Mouse (Mus musculus) stomach, embryonic 14.5 days (tissue): Measurements from ENCODE around the gene Lsm12. TPM values are rescaled to one million over a fixed set of nuclear protein-coding genes. Genes with fewer than 3 reads are reported as not detected.
A peak's percentile ranks its signal among the peaks of the same experiment; 100 is the strongest.
"Not testable (repeated sequence)": the region's sequence is repeated elsewhere in the genome, so short reads cannot be mapped to it uniquely, and the experiment has no call there.

Source experiments
- ATAC-seq: fragments of 200-750 bp; cut with Nextera tagmentation; 2 replicates; pipeline ENCODE4 v1.8.0; 2017; ENCODE audit warnings: low read depth, moderate TSS enrichment; ENCODE audit not compliant: insufficient number of reproducible peaks, insufficient read depth, low FRiP score
- H3K27ac ChIP-seq: fragments of 300-500 bp; sonication (generic); 2 replicates; pipeline ENCODE4 v1.5.1; 2014; ENCODE audit warnings: mild to moderate bottlenecking, low read length, moderate library complexity, mixed read lengths
- H3K27me3 ChIP-seq: fragments of 300-500 bp; sonication (generic); 2 replicates; pipeline ENCODE4 v1.6.1; 2014; ENCODE audit warnings: low read length, control low read depth, mixed read lengths; ENCODE audit not compliant: control insufficient read depth, insufficient read depth
- H3K36me3 ChIP-seq: fragments of 300-500 bp; sonication (generic); 2 replicates; pipeline ENCODE4 v1.6.1; 2014; ENCODE audit warnings: mild to moderate bottlenecking, control low read depth, low read length, moderate library complexity, mixed read lengths; ENCODE audit not compliant: control insufficient read depth, insufficient read depth
- H3K4me1 ChIP-seq: fragments of 300-500 bp; sonication (generic); 2 replicates; pipeline ENCODE4 v1.6.1; 2014; ENCODE audit warnings: low read length, control low read depth, mixed read lengths; ENCODE audit not compliant: control insufficient read depth, insufficient read depth
- H3K4me2 ChIP-seq: fragments of 300-500 bp; sonication (generic); replicated peaks from 2 replicates; pipeline ENCODE4 v1.6.1; 2014; ENCODE audit warnings: low read depth, low read length, control low read depth
- H3K4me3 ChIP-seq: fragments of 300-500 bp; sonication (generic); 2 replicates; pipeline ENCODE4 v1.5.1; 2014; ENCODE audit warnings: low read depth, low read length, control low read depth
- H3K9ac ChIP-seq: fragments of 300-500 bp; sonication (generic); replicated peaks from 2 replicates; pipeline ENCODE4 v1.6.1; 2014; ENCODE audit warnings: low read depth, mild to moderate bottlenecking, control low read depth, low read length, moderate library complexity, mixed read lengths
- H3K9me3 ChIP-seq: fragments of 300-500 bp; sonication (generic); 2 replicates; pipeline ENCODE4 v1.6.1; 2016; ENCODE audit warnings: low read depth, low read length, control low read depth; ENCODE audit not compliant: control insufficient read depth
- WGBS: fragments of 180-500 bp; shearing (Covaris S2); extraction: QIAGEN DNeasy Blood & Tissue Kit; methylation state at CpG from one replicate; pipeline ENCODE4 v1.1.7; 2014; 5-methylcytosine and 5-hydroxymethylcytosine counted together
- polyA plus RNA-seq: library from polyadenylated mRNA; unstranded; fragments of >200 nt; fragmentation: Nextera tagmentation; extraction: Ambion mirVana; gene quantifications from 2 replicates; pipeline ENCODE4 v1.2.1, GENCODE M21; 2014

Gene Lsm12
- polyA plus RNA-seq, 1 experiment from 2014 or later: 88.2 TPM

DNA sequence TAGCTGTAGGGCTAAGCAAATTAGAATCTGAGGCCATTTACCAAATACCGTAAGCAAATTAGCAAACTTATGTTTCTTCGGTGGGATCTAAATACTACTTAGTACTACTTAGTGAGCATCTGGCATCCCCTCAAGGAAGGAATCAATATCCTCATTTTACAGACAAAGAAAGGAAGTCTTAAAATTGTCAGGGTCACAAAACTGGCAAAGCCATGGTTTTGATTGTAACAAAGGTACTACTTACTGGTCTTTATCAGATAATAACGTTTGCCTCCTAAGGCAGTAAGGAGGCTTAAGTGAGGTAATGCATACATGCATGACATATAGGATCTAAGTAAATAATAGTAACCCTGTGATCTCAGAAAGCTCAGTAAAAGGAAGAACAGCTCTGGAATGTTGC, 581 bp upstream of the Lsm12 start:
- Histone ChIP-seq H3K4me2 (peak overlapping the region; percentile 39), H3K27ac (peak overlapping the region; percentile 95; the same call in 1 of the 2 replicates), H3K27me3 (no peaks in the 10 kb centered on the region), H3K9me3 (no peaks in the 10 kb centered on the region), H3K4me1 (peaks cover 14% of the 10 kb centered on the region; the same call in 1 of the 2 replicates), H3K4me3 (peak overlapping the region; percentile 93), H3K36me3 (peaks cover 17% of the 10 kb centered on the region; the same call in 1 of the 2 replicates), H3K9ac (peak overlapping the region; percentile 94; the same call in 1 of the 2 replicates)
- ATAC-seq: no peak
- 47% methylated on average over 3 of the region's 3 CpGs for WGBS

DNA sequence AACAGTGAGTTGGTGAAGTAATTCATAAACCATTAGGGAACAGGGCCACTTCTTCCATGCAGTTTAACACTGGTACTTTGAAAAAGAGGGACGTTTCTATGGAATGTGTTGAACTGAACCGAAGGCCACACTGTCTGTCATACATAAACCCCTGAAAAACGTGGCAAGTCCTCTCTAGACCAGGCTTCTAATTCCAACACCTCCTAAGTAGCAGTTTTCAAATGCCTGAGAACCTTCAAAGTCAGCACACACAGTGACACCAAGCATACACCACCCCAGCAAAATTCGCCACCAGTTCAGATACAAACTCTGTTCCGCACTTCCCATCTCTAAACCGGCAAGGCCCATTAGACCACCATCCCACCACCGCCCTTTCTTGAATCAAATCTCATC, 847 bp downstream of the Lsm12 start:
- Histone ChIP-seq H3K27ac (peak overlapping the region; percentile 95; the same call in 1 of the 2 replicates), H3K4me3 (peak overlapping the region; percentile 93), H3K4me1 (peaks cover 11% of the 10 kb centered on the region; the same call in 1 of the 2 replicates), H3K36me3 (peaks cover 22% of the 10 kb centered on the region), H3K9me3 (no peaks in the 10 kb centered on the region), H3K4me2 (peak overlapping the region; percentile 54), H3K27me3 (no peaks in the 10 kb centered on the region), H3K9ac (peak overlapping the region; percentile 94)
- WGBS: 3% methylated on average over 7 of the region's 7 CpGs
- no peak for ATAC-seq

DNA sequence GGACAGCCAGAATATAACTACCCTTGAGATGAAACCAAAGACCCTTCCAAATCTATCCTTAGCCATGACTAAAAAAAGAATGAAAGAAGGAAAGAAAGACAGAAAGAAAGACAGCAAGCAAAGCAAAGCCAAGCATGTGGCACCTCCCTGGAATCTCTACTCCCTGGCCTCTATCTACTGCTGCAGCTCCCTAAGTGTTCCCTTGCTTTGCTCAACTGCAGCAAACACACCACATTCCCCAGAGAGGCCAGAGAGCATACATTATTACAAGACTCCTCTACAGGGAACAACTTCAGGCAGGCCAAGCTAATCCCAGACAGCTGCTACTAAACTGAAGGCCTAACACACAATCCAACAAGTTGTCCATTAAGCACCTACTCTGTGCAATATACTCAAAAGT, 5.3 kb downstream of the Lsm12 start:
- Histone ChIP-seq H3K9ac (no peak overlapping the region), H3K9me3 (no peaks in the 10 kb centered on the region), H3K4me3 (no peak overlapping the region), H3K4me1 (peaks cover 7% of the 10 kb centered on the region; the same call in 1 of the 2 replicates), H3K4me2 (no peak overlapping the region), H3K27me3 (no peaks in the 10 kb centered on the region), H3K27ac (no peak overlapping the region), H3K36me3 (peaks cover 47% of the 10 kb centered on the region)
- no peak for ATAC-seq

DNA sequence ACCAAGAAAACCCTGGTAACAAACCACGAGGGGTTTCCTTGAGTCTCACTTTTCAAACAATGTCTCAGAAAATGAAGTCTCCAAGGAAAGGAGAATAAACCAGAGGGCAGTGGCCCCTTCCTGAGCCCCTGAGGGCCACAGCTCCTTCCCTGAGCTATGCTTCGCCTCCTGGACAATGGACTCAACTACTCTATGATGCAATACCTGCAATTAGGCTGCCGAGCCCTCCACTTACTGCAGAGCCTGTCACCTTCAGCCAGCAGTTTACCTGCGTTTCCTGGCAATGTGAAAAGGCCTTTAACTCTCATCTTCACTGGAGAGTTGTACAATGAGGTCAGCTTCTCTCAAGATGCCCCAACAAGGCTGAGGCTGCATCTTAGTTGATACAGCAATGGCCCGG, 16.4 kb downstream of the Lsm12 start:
- H3K4me3 ChIP-seq: no peak overlapping the region
- no peaks in the 10 kb centered on the region for H3K9me3 ChIP-seq
- ATAC-seq: no peak
- no peaks in the 10 kb centered on the region for H3K27me3 ChIP-seq
- H3K36me3 ChIP-seq: peaks cover 54% of the 10 kb centered on the region
- WGBS: 92% methylated on average over 5 of the region's 5 CpGs
- no peak overlapping the region for H3K9ac ChIP-seq
- H3K4me2 ChIP-seq: no peak overlapping the region
- no peak overlapping the region for H3K27ac ChIP-seq
- H3K4me1 ChIP-seq: no peaks in the 10 kb centered on the region

DNA sequence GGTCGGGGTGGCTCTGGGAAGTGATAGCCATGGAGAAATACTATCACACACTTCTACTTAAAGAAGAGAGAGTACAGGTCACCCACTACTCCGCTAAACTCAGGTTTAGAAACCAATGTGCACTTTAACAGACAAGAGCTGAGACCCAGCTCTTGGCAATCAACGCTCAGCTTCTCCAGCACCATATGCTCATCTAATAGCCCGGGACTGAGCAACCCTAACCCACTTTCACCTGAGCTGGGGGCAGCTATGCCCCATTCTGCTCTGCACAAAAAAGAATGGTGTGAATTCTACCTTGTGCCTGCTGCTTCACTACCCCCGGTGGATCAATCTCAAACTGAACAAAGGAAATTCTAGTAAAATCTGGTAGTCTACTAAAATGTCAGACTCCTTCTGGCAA, 17.6 kb downstream of the Lsm12 start:
- H3K36me3 ChIP-seq: peaks cover 58% of the 10 kb centered on the region
- no peak overlapping the region for H3K27ac ChIP-seq

DNA sequence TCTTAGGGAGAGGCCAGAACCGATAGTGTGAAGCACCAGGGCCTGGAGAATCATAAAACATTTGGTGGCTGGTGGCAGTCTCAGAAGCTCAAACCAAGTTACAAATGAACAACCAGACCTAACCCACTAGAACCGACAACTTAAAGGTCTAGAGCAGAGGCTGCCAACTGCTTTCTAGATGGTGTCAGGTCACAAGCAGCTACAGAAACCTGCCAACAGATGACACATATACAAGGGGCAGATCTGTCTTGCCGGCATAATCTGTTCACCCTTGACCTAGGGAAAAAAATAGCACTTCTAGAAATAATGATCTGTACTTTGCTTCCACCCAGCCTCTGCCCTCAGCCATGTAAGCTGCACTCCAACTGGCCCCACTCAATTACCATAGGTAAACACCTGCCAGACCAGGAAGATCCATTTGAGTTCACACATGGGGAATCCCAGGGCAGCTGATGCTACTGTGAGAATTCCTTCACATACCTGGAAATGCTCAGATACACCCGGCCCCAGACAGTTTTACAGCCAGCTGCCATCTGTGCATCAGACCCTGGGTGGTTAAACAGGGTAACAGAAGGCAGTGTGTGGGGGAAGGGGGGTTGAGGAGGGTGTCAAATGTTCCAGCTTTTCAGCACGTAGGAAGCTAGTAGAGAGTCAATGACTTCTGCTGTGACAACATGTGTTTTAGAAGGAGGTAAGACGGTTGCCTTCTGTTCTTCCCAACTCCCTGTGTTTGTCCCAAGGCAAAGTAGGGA, 18.9 kb downstream of the Lsm12 start:
- Histone ChIP-seq H3K4me2 (no peak overlapping the region), H3K27ac (no peak overlapping the region), H3K4me3 (no peak overlapping the region), H3K4me1 (no peaks in the 10 kb centered on the region), H3K9me3 (no peaks in the 10 kb centered on the region), H3K36me3 (peaks cover 64% of the 10 kb centered on the region), H3K9ac (no peak overlapping the region), H3K27me3 (no peaks in the 10 kb centered on the region)
- 33% methylated on average over 6 of the region's 6 CpGs for WGBS
- no peak for ATAC-seq

More for the DNA sequence above, 17.6 kb downstream of the Lsm12 start:
- H3K9me3 ChIP-seq: no peaks in the 10 kb centered on the region
- no peak overlapping the region for H3K9ac ChIP-seq
- H3K27me3 ChIP-seq: no peaks in the 10 kb centered on the region
- WGBS: 88% methylated on average over 5 of the region's 5 CpGs
- no peak for ATAC-seq
- H3K4me3 ChIP-seq: no peak overlapping the region
- no peaks in the 10 kb centered on the region for H3K4me1 ChIP-seq
- no peak overlapping the region for H3K4me2 ChIP-seq

DNA sequence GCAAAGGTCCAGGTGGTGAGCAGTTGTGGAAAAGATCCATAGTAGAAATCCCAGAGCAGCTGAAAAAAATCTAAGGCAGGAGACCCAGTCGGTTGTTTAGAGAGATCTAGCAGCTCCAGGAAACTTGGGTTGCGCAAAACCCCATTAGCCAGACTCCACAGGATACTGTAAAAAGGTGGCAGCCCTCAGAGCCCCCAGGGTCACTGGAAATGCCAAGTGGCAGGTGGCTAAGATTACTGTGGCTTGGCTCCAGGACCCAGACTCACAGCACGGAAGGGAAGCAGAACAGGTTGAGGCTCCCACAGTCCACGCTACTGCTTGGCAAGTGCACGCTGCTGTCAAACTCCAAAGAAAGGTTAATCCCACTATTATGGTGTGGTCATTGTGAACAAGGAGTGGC, 25.3 kb downstream of the Lsm12 start:
- no peak overlapping the region for H3K9ac ChIP-seq
- no peak overlapping the region for H3K4me2 ChIP-seq
- H3K36me3 ChIP-seq: peaks cover 27% of the 10 kb centered on the region
- 67% methylated on average over 5 of the region's 5 CpGs for WGBS
- H3K9me3 ChIP-seq: no peaks in the 10 kb centered on the region
- no peak overlapping the region for H3K27ac ChIP-seq
- H3K4me1 ChIP-seq: peaks cover 6% of the 10 kb centered on the region
- no peak for ATAC-seq
- H3K4me3 ChIP-seq: no peak overlapping the region
- H3K27me3 ChIP-seq: no peaks in the 10 kb centered on the region

DNA sequence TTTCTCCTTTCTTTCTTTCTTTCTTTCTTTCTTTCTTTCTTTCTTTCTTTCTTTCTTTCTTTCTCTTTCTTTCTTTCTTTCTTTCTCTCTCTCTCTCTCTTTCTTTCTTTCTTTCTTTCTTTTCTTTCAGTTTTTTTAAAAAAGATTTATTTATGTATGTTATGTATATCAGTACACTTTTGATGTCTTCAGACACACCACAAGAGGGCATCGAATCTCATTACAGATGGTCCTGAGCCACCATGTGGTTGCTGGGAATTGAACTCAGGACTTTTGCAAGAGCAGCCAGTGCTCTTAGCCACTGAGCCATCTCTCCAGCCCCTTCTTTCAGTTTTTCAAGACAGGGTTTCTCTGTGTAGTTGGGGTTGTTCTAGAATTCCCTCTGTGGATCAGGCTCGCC, 27.1 kb downstream of the Lsm12 start:
- not testable (repeated sequence) for H3K9me3 ChIP-seq, H3K4me3 ChIP-seq, H3K4me2 ChIP-seq, H3K27ac ChIP-seq, H3K27me3 ChIP-seq, ATAC-seq, H3K4me1 ChIP-seq, H3K9ac ChIP-seq
- 73% methylated on average over 2 of the region's 2 CpGs for WGBS
- H3K36me3 ChIP-seq: peaks cover 19% of the 10 kb centered on the region

DNA sequence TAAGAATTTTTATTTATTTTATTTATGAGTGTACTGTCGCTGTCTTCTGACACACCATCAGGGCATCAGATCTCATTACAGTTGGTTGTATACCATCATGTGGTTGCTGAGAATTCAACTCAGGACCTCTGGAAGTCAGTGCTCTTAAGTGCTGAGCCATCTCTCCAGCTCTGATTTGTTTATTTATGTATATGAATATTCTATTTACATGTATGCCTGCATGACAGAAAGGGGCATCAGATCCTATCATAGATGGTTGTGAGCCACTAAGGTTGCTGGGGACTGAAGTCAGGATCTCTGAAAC, 28.4 kb downstream of the Lsm12 start:
- Histone ChIP-seq H3K27me3 (no peaks in the 10 kb centered on the region), H3K4me1 (peaks cover 6% of the 10 kb centered on the region), H3K27ac (no peak overlapping the region), H3K9ac (no peak overlapping the region), H3K9me3 (no peaks in the 10 kb centered on the region), H3K4me3 (peak overlapping the region; percentile 60; the same call in 1 of the 2 replicates), H3K4me2 (peak overlapping the region; percentile 92; the same call in 1 of the 2 replicates), H3K36me3 (peaks cover 14% of the 10 kb centered on the region; the same call in 1 of the 2 replicates)
- WGBS: 9% methylated on average over 1 of the region's 1 CpGs
- no peak for ATAC-seq
